Mouse (Mus musculus): Measurements from ENCODE around the gene Gba.
A peak's percentile ranks its signal among the peaks of the same experiment; 100 is the strongest.

Gene Gba

GRCm38 (mm10) chr3:89182531-89183057, 20.1 kb upstream of the Gba start:
- no peak for DNase-seq (ENCODE audit: low read depth, low spot score)

GRCm38 (mm10) chr3:89183058-89183958, 19.4 kb upstream of the Gba start, which contains the start of gene Fam189b:
Gene Fam189b, plus strand, starts transcription at chr3:89183143.
- DNase-seq (ENCODE audit: low read depth, low spot score): peak; percentile 92

- no peak for DNase-seq (ENCODE audit: low read depth, low spot score)
Measured at GRCm38 (mm10) chr3:89183959-89184315, 18.8 kb upstream of the Gba start.

GRCm38 (mm10) chr3:89187197-89187596, 15.5 kb upstream of the Gba start:
- no peak for DNase-seq (ENCODE audit: low read depth, low spot score)

- DNase-seq (ENCODE audit: low read depth, low spot score): no peak
Measured at GRCm38 (mm10) chr3:89187690-89188477, 14.8 kb upstream of the Gba start.

GRCm38 (mm10) chr3:89188478-89188875, 14.3 kb upstream of the Gba start:
- no peak for DNase-seq (ENCODE audit: low read depth, low spot score)

GRCm38 (mm10) chr3:89190436-89190835, 12.3 kb upstream of the Gba start:
- DNase-seq (ENCODE audit: low read depth, low spot score): no peak

- DNase-seq (ENCODE audit: low read depth, low spot score): peak; percentile 46
Measured at GRCm38 (mm10) chr3:89193351-89193750, 9.4 kb upstream of the Gba start.

- DNase-seq (ENCODE audit: low read depth, low spot score): no peak
Measured at GRCm38 (mm10) chr3:89193853-89194252, 8.9 kb upstream of the Gba start.

GRCm38 (mm10) chr3:89195979-89196877, 6.5 kb upstream of the Gba start:
- peak; percentile 97 for DNase-seq (ENCODE audit: low read depth, low spot score)

- no peak for DNase-seq (ENCODE audit: low read depth, low spot score)
Measured at GRCm38 (mm10) chr3:89199839-89200238, 2.9 kb upstream of the Gba start.

- DNase-seq (ENCODE audit: low read depth, low spot score): no peak
Measured at GRCm38 (mm10) chr3:89203142-89203514, 400 bp downstream of the Gba start.

- no peak for DNase-seq (ENCODE audit: low read depth, low spot score)
Measured at GRCm38 (mm10) chr3:89206079-89206478, 3.4 kb downstream of the Gba start.

GRCm38 (mm10) chr3:89206695-89207094, 4.0 kb downstream of the Gba start:
- DNase-seq (ENCODE audit: low read depth, low spot score): no peak

- DNase-seq (ENCODE audit: low read depth, low spot score): no peak
Measured at GRCm38 (mm10) chr3:89208075-89208657, 5.4 kb downstream of the Gba start.

- DNase-seq (ENCODE audit: low read depth, low spot score): no peak
Measured at GRCm38 (mm10) chr3:89208736-89209135, 6.0 kb downstream of the Gba start.

- no peak for DNase-seq (ENCODE audit: low read depth, low spot score)
Measured at GRCm38 (mm10) chr3:89209731-89210130, 7.0 kb downstream of the Gba start.

- no peak for DNase-seq (ENCODE audit: low read depth, low spot score)
Measured at GRCm38 (mm10) chr3:89210162-89210561, 7.4 kb downstream of the Gba start.

- DNase-seq (ENCODE audit: low read depth, low spot score): no peak
Measured at GRCm38 (mm10) chr3:89210731-89211130, 8.0 kb downstream of the Gba start.

GRCm38 (mm10) chr3:89213803-89214530, 11.2 kb downstream of the Gba start:
- peak; percentile 96 for DNase-seq (ENCODE audit: low read depth, low spot score)
